Mouse (Mus musculus): ENCODE measurements around the gene Arhgef28.

GRCm38 (mm10) chr13:98025706-98026504 lies 180.3 kb downstream of the Arhgef28 start:
- TF ChIP-seq GATA1 (IDR thresholded peaks at IDR 0.05; ENCODE audit: borderline replicate concordance, low read length): no peak
- TF ChIP-seq FLI1 (IDR thresholded peaks at IDR 0.05; ENCODE audit: low read length): no peak

Measured in megakaryocyte, embryonic 14.5 days (primary cell).